Mouse (Mus musculus) CD4-positive, CD25-positive, alpha-beta regulatory T cell, adult 9 weeks (primary cell): ENCODE data around the gene Foxo3. TPM values are rescaled to one million over a fixed set of nuclear protein-coding genes. Genes with fewer than 3 reads are reported as not detected.

Experiments
- polyA plus RNA-seq: library from polyadenylated mRNA; unstranded; fragments of 100-300 nt; shearing (Covaris generic); gene quantifications from one replicate; pipeline ENCODE4 v1.2.1, GENCODE M21; 2017

Gene Foxo3
- 2.6 TPM for polyA plus RNA-seq

GRCm38 (mm10) chr10:42276507-42277345 is at the start of gene Foxo3:
Foxo3 (minus strand) TSS chr10:42276755.

Other genes starting within 250 kb of the Foxo3 start
- 9.4 TPM for gene Afg1l, start 201.8 kb upstream of the Foxo3 start, polyA plus RNA-seq
- 168 TPM for gene Snx3, start 225.3 kb upstream of the Foxo3 start, polyA plus RNA-seq